Mouse (Mus musculus): ENCODE measurements around the gene Olfr699.

DNA sequence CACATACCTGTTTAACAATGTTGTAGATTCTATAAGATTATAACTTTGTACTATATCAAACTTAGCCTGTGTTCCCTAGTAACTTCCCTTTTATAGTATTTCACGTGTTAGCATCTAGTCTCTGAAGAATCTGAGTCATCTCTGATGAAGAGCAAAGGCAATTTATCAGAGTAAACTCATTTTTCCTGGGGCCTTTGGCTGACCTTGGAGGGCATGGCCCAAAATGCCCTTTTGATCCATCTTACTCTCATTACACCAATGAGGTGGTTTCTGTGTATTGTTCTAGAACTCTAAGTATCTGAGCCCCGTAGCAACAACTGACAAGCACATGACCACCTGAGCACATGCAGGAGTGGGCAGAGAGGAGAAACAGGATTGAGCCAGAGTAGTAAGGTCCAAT is 20.8 kb upstream of the Olfr699 start, which contains the start of gene Olfr701:
- TF ChIP-seq FLI1 (IDR thresholded peaks at IDR 0.05; ENCODE audit: low read length) (no peak), GATA1 (IDR thresholded peaks at IDR 0.05; ENCODE audit: borderline replicate concordance, low read length) (no peak)
